Mouse (Mus musculus): ENCODE measurements around the gene Kcnmb2. TPM values are rescaled to one million over a fixed set of nuclear protein-coding genes. Genes with fewer than 3 reads are reported as not detected.
A peak's percentile ranks its signal among the peaks of the same experiment; 100 is the strongest.

Gene Kcnmb2
- polyA plus RNA-seq, 1 experiment from 2014 or later = 14.5 TPM

DNA sequence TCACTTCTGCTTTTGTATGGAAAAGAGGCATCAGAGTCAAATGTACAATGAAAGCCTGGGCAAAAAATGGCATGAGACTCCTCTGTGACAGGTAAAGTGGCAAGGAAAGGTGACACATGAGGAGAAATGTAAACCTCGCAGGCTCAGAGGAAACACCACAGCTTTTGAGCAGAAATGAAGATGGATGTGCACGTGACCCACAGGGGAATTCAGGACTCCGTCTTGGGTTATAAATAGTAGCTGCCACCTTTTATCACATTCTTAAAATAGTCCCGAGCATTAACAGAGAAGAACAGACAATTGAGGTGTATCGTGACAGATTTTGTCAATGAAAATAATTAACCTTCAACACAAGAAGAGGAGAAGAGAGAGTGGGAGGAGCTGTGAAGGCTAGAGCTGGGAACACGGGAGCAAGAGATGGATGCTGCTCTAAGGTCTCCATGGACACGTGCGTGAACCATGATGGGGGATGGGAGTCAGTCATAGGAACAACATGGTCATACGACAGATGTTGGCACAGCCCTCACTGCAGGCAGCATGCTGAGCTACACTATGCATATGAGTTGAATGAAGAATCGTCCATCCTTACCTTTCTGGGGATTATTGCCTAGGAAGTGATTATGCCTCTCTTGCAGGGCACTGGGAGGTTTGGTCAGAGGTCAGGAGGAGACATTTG, 127.2 kb downstream of the Kcnmb2 start:
- 61% methylated on average over 10 of the region's 10 CpGs for WGBS
- no peak overlapping the region for H3K4me3 ChIP-seq
- no peak overlapping the region for H3K9ac ChIP-seq
- H3K4me2 ChIP-seq = no peak overlapping the region
- H3K4me1 ChIP-seq (replicated peaks) = peaks cover 7% of the 10 kb centered on the region; the same call in 1 of the 2 replicates
- ATAC-seq (ENCODE audit: low FRiP score) = no peak
- no peaks in the 10 kb centered on the region for H3K36me3 ChIP-seq
- H3K27ac ChIP-seq = no peak overlapping the region
- H3K9me3 ChIP-seq = no peaks in the 10 kb centered on the region
- no peaks in the 10 kb centered on the region for H3K27me3 ChIP-seq

GRCm38 (mm10) chr3:32032381-32032780, 130.1 kb downstream of the Kcnmb2 start:
- H3K27ac ChIP-seq = no peak overlapping the region
- H3K36me3 ChIP-seq = no peaks in the 10 kb centered on the region
- peaks cover 7% of the 10 kb centered on the region; the same call in 1 of the 2 replicates for H3K4me1 ChIP-seq (replicated peaks)
- no peak overlapping the region for H3K4me3 ChIP-seq
- no peak overlapping the region for H3K4me2 ChIP-seq
- ATAC-seq (ENCODE audit: low FRiP score) = peak; percentile 47
- 55% methylated on average over 9 of the region's 9 CpGs for WGBS
- no peak overlapping the region for H3K9ac ChIP-seq
- no peaks in the 10 kb centered on the region for H3K9me3 ChIP-seq
- no peaks in the 10 kb centered on the region for H3K27me3 ChIP-seq

- Histone ChIP-seq H3K36me3 (no peaks in the 10 kb centered on the region), H3K4me3 (no peak overlapping the region), H3K4me2 (no peak overlapping the region), H3K9ac (no peak overlapping the region), H3K27me3 (no peaks in the 10 kb centered on the region), H3K9me3 (no peaks in the 10 kb centered on the region), H3K4me1 (replicated peaks) (no peaks in the 10 kb centered on the region), H3K27ac (no peak overlapping the region)
- 56% methylated on average over 3 of the region's 3 CpGs for WGBS
- no peak for ATAC-seq (ENCODE audit: low FRiP score)
Observed at GRCm38 (mm10) chr3:32043814-32044213, 141.5 kb downstream of the Kcnmb2 start.

- 84% methylated on average over 3 of the region's 3 CpGs for WGBS
Observed at GRCm38 (mm10) chr3:32048777-32049176, 146.5 kb downstream of the Kcnmb2 start.

GRCm38 (mm10) chr3:32052596-32052995, 150.3 kb downstream of the Kcnmb2 start:
- Histone ChIP-seq H3K4me3 (no peak overlapping the region), H3K9ac (no peak overlapping the region), H3K4me2 (no peak overlapping the region), H3K36me3 (no peaks in the 10 kb centered on the region), H3K4me1 (replicated peaks) (no peaks in the 10 kb centered on the region), H3K27me3 (no peaks in the 10 kb centered on the region), H3K27ac (no peak overlapping the region), H3K9me3 (no peaks in the 10 kb centered on the region)
- ATAC-seq (ENCODE audit: low FRiP score) = no peak
- 69% methylated on average over 3 of the region's 3 CpGs for WGBS

More at GRCm38 (mm10) chr3:32048777-32049176, 146.5 kb downstream of the Kcnmb2 start:
- Histone ChIP-seq H3K36me3 (no peaks in the 10 kb centered on the region), H3K4me2 (no peak overlapping the region), H3K9me3 (no peaks in the 10 kb centered on the region), H3K4me3 (no peak overlapping the region), H3K27ac (no peak overlapping the region), H3K9ac (no peak overlapping the region), H3K4me1 (replicated peaks) (no peaks in the 10 kb centered on the region), H3K27me3 (no peaks in the 10 kb centered on the region)
- no peak for ATAC-seq (ENCODE audit: low FRiP score)

DNA sequence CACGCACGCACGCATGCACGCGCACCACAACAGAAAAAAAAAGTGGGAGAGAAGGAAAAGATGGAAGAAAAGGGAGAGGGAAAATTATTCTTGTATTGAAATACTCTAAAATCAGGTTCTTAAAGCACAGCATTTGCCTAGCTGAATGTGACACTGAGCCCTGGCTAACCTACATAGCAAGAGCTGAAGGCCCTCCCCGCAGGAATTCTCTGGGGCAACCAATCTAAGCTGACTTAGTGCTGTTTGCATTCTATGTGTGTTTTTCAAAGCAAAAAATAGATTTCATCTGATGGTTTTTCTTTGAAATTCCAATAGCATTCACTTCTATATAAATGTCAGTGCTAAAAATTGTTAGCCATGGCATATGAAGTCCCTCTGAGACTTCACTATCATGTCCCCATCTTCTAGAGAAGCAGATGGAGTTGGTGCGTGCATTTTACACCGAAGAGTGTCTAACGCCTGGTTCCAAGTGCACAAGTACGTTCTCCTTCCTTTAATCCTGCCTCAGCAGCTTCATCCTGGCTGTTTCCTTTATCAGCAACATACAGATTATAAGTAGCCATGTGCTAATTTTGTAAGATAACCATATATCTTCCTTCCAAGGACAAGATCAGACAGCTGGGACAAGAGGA, 151.4 kb downstream of the Kcnmb2 start:
- Histone ChIP-seq H3K36me3 (no peaks in the 10 kb centered on the region), H3K4me3 (no peak overlapping the region), H3K27me3 (no peaks in the 10 kb centered on the region), H3K27ac (no peak overlapping the region), H3K9me3 (no peaks in the 10 kb centered on the region), H3K4me2 (no peak overlapping the region), H3K4me1 (replicated peaks) (no peaks in the 10 kb centered on the region), H3K9ac (no peak overlapping the region)
- ATAC-seq (ENCODE audit: low FRiP score) = no peak
- 94% methylated on average over 10 of the region's 10 CpGs for WGBS

DNA sequence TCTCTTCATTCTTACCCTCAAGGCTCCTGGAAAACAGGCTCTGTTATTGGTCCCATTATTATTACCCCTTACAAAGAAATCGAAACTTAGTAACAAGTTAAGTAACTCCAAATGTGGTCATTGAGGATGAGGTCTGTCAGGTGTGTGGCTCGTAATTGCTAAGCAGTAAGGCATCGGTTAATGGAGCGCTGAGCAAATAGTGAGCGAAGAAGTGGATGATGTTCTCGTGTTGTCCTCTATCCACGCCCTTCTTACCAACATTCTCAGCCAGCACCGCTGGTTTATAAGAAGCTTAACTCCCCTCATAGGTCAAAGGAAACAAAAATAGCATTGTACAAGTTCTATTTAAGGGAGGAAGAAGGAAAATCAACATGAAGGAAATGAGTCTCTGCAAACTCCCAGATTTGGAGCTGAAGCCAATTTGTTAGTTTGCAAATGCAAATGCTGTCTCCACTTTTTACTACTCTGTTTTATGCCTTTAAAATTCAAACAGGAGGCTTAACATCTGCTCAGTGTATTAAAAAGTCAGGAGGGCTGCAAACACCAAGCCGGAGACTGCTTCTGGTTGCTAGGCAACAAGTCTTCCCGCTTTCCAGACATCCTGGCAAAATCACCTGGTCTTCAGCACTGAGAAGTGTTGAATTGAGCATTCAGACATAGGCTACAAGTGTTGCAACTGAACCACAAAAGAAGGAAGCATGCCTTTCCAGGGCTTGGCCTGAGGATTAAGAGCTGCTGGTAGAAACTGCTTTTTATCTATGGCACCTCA, 157.8 kb downstream of the Kcnmb2 start:
- Histone ChIP-seq H3K4me3 (no peak overlapping the region), H3K9ac (no peak overlapping the region), H3K36me3 (no peaks in the 10 kb centered on the region), H3K27me3 (no peaks in the 10 kb centered on the region), H3K27ac (no peak overlapping the region), H3K9me3 (no peaks in the 10 kb centered on the region), H3K4me1 (replicated peaks) (peaks cover 12% of the 10 kb centered on the region), H3K4me2 (no peak overlapping the region)
- WGBS = 63% methylated on average over 10 of the region's 10 CpGs
- ATAC-seq (ENCODE audit: low FRiP score) = 0 out of 2 replicates have a peak, but pooled peaks have one; percentile 52

GRCm38 (mm10) chr3:32062685-32063084, 160.4 kb downstream of the Kcnmb2 start:
- no peak for ATAC-seq (ENCODE audit: low FRiP score)
- Histone ChIP-seq H3K36me3 (no peaks in the 10 kb centered on the region), H3K9me3 (no peaks in the 10 kb centered on the region), H3K27me3 (no peaks in the 10 kb centered on the region), H3K4me3 (no peak overlapping the region), H3K9ac (no peak overlapping the region), H3K4me2 (no peak overlapping the region), H3K27ac (no peak overlapping the region), H3K4me1 (replicated peaks) (peaks cover 24% of the 10 kb centered on the region)
- WGBS = 85% methylated on average over 3 of the region's 3 CpGs

GRCm38 (mm10) chr3:32063312-32063711, 161.0 kb downstream of the Kcnmb2 start:
- Histone ChIP-seq H3K4me1 (replicated peaks) (peaks cover 29% of the 10 kb centered on the region), H3K27me3 (no peaks in the 10 kb centered on the region), H3K4me3 (no peak overlapping the region), H3K9me3 (no peaks in the 10 kb centered on the region), H3K4me2 (no peak overlapping the region), H3K27ac (no peak overlapping the region), H3K9ac (no peak overlapping the region), H3K36me3 (no peaks in the 10 kb centered on the region)
- no peak for ATAC-seq (ENCODE audit: low FRiP score)
- WGBS = 93% methylated on average over 3 of the region's 3 CpGs

GRCm38 (mm10) chr3:32067004-32067935, 165.0 kb downstream of the Kcnmb2 start:
- Histone ChIP-seq H3K9me3 (no peaks in the 10 kb centered on the region), H3K27me3 (no peaks in the 10 kb centered on the region), H3K4me3 (no peak overlapping the region), H3K4me1 (replicated peaks) (peaks cover 18% of the 10 kb centered on the region), H3K4me2 (0 out of 2 replicates have a peak overlapping the region, but pooled peaks have one; percentile 6), H3K27ac (peak overlapping the region; percentile 66), H3K36me3 (no peaks in the 10 kb centered on the region), H3K9ac (no peak overlapping the region)
- peak; percentile 71 for ATAC-seq (ENCODE audit: low FRiP score)
- 24% methylated on average over 9 of the region's 9 CpGs for WGBS

DNA sequence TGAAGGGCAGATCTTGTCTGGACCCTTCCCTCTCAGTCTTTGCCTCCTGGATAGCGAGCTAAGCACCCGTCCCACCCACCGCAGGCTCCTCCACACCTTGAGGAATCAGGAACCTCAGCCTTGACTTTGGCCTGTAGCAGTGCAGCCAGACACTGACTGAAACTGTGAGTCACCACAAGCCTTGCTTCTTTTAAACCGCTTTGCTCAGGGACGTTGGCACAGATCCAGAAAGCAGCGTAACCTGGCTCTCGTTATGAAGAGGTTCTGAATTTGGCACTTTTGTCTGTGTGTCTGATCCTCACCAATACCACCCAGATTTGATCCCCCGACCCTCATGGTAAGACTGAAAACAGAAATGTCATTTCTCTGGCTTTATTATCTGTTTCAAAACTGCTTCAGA, 171.6 kb downstream of the Kcnmb2 start:
- 69% methylated on average over 8 of the region's 8 CpGs for WGBS
- Histone ChIP-seq H3K4me2 (no peak overlapping the region), H3K36me3 (no peaks in the 10 kb centered on the region), H3K4me1 (replicated peaks) (no peaks in the 10 kb centered on the region), H3K4me3 (no peak overlapping the region), H3K9ac (no peak overlapping the region), H3K9me3 (no peaks in the 10 kb centered on the region), H3K27ac (no peak overlapping the region), H3K27me3 (no peaks in the 10 kb centered on the region)
- no peak for ATAC-seq (ENCODE audit: low FRiP score)

DNA sequence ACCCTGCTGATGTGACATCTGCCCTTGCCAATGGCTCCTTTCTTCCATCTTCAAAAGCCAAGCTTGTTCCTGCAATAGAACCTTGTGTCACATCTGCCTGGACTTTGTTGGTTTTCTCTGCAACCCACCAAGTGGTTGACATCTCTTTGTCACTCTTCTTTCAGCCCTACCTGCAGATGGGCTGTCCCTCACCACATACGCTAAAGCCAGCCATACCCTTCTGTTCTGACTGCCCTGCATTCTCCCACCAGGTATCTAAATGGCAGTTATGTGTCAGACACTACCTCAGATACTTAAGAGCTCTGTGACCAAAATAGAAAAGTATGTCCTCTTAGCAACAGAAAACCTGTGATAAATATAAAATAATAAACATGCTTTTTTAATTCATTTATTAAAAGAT, 186.5 kb downstream of the Kcnmb2 start:
- no peaks in the 10 kb centered on the region for H3K4me1 ChIP-seq (replicated peaks)
- no peaks in the 10 kb centered on the region for H3K9me3 ChIP-seq
- no peak overlapping the region for H3K4me3 ChIP-seq
- WGBS = 83% methylated on average over 1 of the region's 1 CpGs
- no peak overlapping the region for H3K4me2 ChIP-seq
- no peaks in the 10 kb centered on the region for H3K27me3 ChIP-seq
- no peaks in the 10 kb centered on the region for H3K36me3 ChIP-seq
- no peak for ATAC-seq (ENCODE audit: low FRiP score)
- H3K9ac ChIP-seq = no peak overlapping the region
- no peak overlapping the region for H3K27ac ChIP-seq

All from hindbrain, embryonic 13.5 days (tissue).